Mouse (Mus musculus) adrenal gland, postnatal 14 days (tissue): ENCODE measurements around the gene Snorc. TPM values are rescaled to one million over a fixed set of nuclear protein-coding genes. Genes with fewer than 3 reads are reported as not detected.
"Not testable (repeated sequence)": the region's sequence is repeated elsewhere in the genome, so short reads cannot be mapped to it uniquely, and the experiment has no call there.

Source experiments
- DNase-seq: peaks from one replicate; pipeline ENCODE4 v3.0.0; 2021; ENCODE audit warnings: mixed read lengths
- long read RNA-seq, 2 experiments: library from polyadenylated mRNA; stranded (forward); transcript quantifications; one replicate each; pipeline ENCODE4 v2.0.0; 2021
- total RNA-seq: library from RNA; stranded (reverse); gene quantifications from 2 replicates; pipeline ENCODE4 v1.2.3, GENCODE M21; 2021

The Snorc gene
- not detected in 2 replicates for total RNA-seq
- long read RNA-seq, experiment 1 = 0 reads
- long read RNA-seq, experiment 2 = 0 reads

GRCm38 (mm10) chr1:87469971-87470370, at the start of gene Snorc:
Snorc (plus strand) TSS chr1:87470271.
- DNase-seq = not testable (repeated sequence)

DNA sequence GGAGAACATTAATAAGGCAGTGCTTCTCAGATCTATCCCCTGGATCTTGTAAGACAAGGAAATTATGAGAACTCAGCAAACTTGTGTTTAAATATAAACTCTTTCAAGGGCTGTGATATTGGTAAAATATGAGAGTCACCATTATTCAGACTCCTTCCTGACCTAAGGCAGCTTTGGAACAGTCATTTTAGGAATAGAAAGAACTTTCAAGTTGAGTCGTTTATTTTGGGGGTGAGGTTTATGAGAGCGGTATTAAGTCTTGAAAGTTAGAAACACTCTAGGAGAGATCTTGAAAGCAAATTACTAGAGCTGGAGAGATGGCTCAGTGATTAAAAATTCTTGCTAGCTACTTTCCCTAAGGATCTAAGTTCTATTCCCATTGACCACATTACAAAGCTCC, 34.9 kb upstream of the Snorc start:
- no peak for DNase-seq

- DNase-seq = no peak
These were observed 33.5 kb upstream of the Snorc start for GRCm38 (mm10) chr1:87436583-87436982.

- peak; percentile 74 for DNase-seq
These were observed 22.6 kb upstream of the Snorc start for GRCm38 (mm10) chr1:87447183-87448104.

- DNase-seq = no peak
These were observed 20.6 kb upstream of the Snorc start for GRCm38 (mm10) chr1:87449432-87449831.

DNA sequence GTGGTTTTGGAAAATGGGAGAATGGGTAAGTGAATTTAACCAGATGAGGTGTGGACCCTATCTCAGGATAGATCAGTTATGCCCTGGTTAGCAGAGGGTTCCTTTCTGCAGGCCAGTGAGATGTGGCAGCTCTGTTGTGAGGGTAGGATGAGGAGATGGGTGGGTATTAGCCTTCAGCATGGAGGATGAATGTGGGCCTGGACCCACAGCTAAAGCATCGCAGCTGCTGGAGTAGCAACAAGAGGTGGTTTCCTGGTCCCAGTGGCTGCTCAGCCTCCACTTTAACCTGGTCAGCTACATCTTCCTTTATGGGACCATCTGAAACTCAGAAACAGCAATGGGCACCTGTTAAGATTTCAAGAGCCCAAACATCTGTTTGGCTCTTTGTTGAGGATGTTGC, 13.6 kb upstream of the Snorc start:
- DNase-seq = no peak

DNA sequence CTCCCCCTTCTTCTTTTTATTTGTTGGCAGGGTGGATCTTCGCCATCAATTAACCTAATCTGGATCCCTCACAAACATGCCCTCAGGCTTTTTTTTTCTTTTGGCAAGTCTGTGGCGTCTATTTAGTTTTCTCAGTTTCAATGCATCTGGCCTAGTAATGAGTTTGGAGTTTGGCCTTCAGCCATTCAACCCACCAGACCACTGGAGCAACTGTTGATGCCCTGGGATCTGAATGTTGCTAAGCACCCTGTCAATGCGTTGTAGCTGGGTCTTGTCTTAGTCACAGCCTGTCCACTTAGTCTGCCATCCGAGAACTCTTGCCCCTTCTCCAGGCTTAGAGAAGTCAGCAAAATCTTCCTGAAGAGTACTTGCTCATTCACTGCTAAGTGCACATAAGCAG, 12.0 kb upstream of the Snorc start:
- no peak for DNase-seq

GRCm38 (mm10) chr1:87459856-87460255, 10.2 kb upstream of the Snorc start:
- not testable (repeated sequence) for DNase-seq

DNA sequence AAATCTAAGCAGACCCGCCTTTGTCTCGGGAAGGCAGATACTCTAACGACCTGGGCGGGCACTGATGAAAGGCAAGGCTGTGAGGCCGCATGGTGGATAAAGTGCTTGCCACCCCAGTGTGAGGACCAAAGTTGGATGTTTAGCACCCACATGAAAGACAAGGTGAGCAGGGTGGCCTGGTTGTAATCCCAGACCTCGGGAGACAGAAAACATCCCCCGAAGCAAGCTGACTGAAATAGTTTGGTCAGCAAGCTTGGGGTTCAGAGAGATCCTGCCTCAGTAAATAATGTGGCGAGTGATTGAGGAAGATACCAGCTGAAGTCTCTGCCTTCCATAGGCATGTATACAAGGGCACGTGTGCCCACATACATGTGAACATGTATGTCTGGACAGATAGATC, 2.6 kb upstream of the Snorc start:
- no peak for DNase-seq

GRCm38 (mm10) chr1:87468321-87468720, 1.8 kb upstream of the Snorc start:
- no peak for DNase-seq

- no peak for DNase-seq
These were observed 1.8 kb downstream of the Snorc start for GRCm38 (mm10) chr1:87471914-87472313.

GRCm38 (mm10) chr1:87472576-87472975, 2.5 kb downstream of the Snorc start:
- no peak for DNase-seq

GRCm38 (mm10) chr1:87475076-87475895, 5.2 kb downstream of the Snorc start:
- no peak for DNase-seq

DNA sequence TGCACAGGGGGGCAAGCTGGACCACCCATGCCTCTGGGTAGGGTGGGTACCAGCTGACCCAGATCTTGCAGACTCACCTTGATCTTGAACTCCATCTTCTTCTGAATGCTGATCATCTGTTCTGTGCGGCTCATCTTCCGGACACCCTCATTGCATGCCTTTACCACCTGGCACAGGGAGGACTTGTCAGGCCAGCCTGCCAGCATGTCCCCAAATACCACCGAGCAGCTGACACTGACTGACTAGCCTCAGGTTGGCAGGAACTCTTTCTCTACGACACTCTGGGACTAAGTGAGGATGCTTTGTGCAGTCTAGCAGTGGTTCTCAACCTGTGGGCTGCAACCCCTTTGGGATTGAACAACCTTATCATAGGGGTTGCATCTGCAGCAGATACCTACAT, 12.5 kb downstream of the Snorc start:
- DNase-seq = no peak

- no peak for DNase-seq
These were observed 16.3 kb downstream of the Snorc start for GRCm38 (mm10) chr1:87486386-87486785.

- DNase-seq = no peak
These were observed 22.2 kb downstream of the Snorc start for GRCm38 (mm10) chr1:87492285-87492684.

- DNase-seq = no peak
These were observed 23.5 kb downstream of the Snorc start for GRCm38 (mm10) chr1:87493542-87493941.

GRCm38 (mm10) chr1:87505524-87505923, 35.5 kb downstream of the Snorc start:
- DNase-seq = no peak

- DNase-seq = no peak
These were observed 37.8 kb downstream of the Snorc start for GRCm38 (mm10) chr1:87507857-87508256.

GRCm38 (mm10) chr1:87508591-87509560, 38.8 kb downstream of the Snorc start:
- no peak for DNase-seq

DNA sequence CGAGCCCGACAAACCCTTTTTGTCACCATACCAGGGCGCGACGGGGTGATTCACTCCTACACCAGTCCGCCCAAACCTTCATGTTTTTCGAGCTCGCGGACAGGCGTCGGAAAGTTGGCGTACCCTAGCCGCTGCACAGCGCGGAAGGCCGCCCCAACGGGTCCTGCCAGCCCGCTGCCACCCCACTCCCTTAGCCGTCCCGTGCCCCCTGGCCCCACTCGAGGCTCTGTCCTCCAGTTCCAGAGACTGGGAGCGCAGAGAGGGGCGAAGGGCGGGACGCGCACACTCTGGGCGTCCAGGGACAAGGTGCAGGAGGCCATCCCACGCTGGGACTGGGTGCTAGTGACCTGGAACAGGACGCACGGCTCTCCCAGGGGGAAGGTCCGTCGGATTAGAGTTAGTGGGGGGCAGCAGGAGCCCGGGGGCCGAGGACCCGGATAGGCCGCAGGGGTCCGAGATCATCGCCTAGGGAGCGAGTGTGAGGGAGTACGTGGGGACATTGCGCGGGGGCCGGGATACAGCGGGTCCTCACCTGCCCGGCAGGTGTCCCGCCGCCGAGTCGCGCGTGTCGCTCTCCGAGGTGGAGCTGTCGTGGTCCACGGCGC, 39.6 kb downstream of the Snorc start, which contains the start of gene Neu2:
Neu2 (plus strand) TSS at position 329 of the 605 bp plus-strand sequence.
- peak; percentile 30 for DNase-seq
